Mouse (Mus musculus) ES-E14 (cell line): ENCODE measurements at regions not wholly inside any gene's neighbourhood (a gene's known extent, or its start where the extent isn't known, plus 50 kb on each side); places are given as distances from the start of the nearest gene placed in this dataset.

ENCODE experiments used
- DNase-seq: peaks from one replicate; pipeline ENCODE4 v3.0.0-alpha.2; 2013; ENCODE audit warnings: low read depth, low spot score
- H3K27ac ChIP-seq: 2 replicates; pipeline ENCODE4 v1.5.1; 2012; ENCODE audit warnings: low read depth, mild to moderate bottlenecking, low read length, moderate library complexity, mixed read lengths; ENCODE audit not compliant: poor library complexity, insufficient read depth, severe bottlenecking
- H3K36me3 ChIP-seq: 2 replicates; pipeline ENCODE4 v1.6.1; 2012; ENCODE audit warnings: mild to moderate bottlenecking, low read length, moderate library complexity, mixed read lengths; ENCODE audit not compliant: control insufficient read depth, poor library complexity, insufficient read depth, severe bottlenecking
- H3K4me1 ChIP-seq, 2 experiments: fragments of 150-350 bp in 1 of 2; sonication (generic) in 1 of 2; 2 replicates each; pipeline ENCODE4 v1.6.1; 2012; ENCODE audit warnings: low read length in 2 of 2, mild to moderate bottlenecking in 1 of 2, mixed read lengths in 1 of 2; ENCODE audit not compliant: control insufficient read depth in 2 of 2, insufficient read depth in 2 of 2, poor library complexity in 1 of 2
- H3K4me3 ChIP-seq, 2 experiments: fragments of 150-350 bp in 1 of 2; sonication (generic) in 1 of 2; 2 replicates each; pipeline ENCODE4 v1.5.1; 2012; ENCODE audit warnings: low read length in 2 of 2, low read depth in 1 of 2, mild to moderate bottlenecking in 1 of 2, mixed read lengths in 1 of 2; ENCODE audit not compliant: insufficient read depth in 1 of 2, poor library complexity in 1 of 2, severe bottlenecking in 1 of 2
- H3K9ac ChIP-seq: 2 replicates; pipeline ENCODE4 v1.6.1; 2012; ENCODE audit warnings: low read depth, mild to moderate bottlenecking, low read length, mixed read lengths; ENCODE audit not compliant: poor library complexity, insufficient read depth, severe bottlenecking
- H3K9me3 ChIP-seq: fragments of 150-350 bp; sonication (generic); 2 replicates; pipeline ENCODE4 v1.6.1; 2012; ENCODE audit warnings: low read depth, mild to moderate bottlenecking, low read length; ENCODE audit not compliant: control insufficient read depth, insufficient read depth
- CHD2 ChIP-seq: IDR thresholded peaks from 2 replicates; pipeline ENCODE4 v1.6.1; 2014; ENCODE audit warnings: mild to moderate bottlenecking, low read depth, low read length, inconsistent platforms
- HCFC1 ChIP-seq: IDR thresholded peaks from 2 replicates; pipeline ENCODE4 v1.6.1; 2012; ENCODE audit warnings: low read length, inconsistent platforms, borderline replicate concordance; ENCODE audit not compliant: insufficient read depth
- MAFK ChIP-seq: IDR thresholded peaks from 2 replicates; pipeline ENCODE4 v1.6.1; 2014; ENCODE audit warnings: mild to moderate bottlenecking, low read depth, low read length, inconsistent platforms; ENCODE audit not compliant: insufficient read depth
- ZC3H11A ChIP-seq: IDR thresholded peaks from 2 replicates; pipeline ENCODE4 v1.6.1; 2012; ENCODE audit warnings: low read depth, mild to moderate bottlenecking, inconsistent platforms, low read length, borderline replicate concordance
- ZNF384 ChIP-seq: IDR thresholded peaks from 2 replicates; pipeline ENCODE4 v1.6.1; 2012; ENCODE audit warnings: low read depth, low read length, inconsistent platforms
- in situ Hi-C, 2 experiments: fragments of 600-800 bp; cut with MboI; formaldehyde crosslinking; loops; one replicate each; pipeline ENCODE4 v1.15.1; 2025; ENCODE audit warnings: low sequenced_read_pairs in 2 of 2, inconsistent platforms in 1 of 2; ENCODE audit not compliant: unreplicated experiment in 2 of 2

DNA sequence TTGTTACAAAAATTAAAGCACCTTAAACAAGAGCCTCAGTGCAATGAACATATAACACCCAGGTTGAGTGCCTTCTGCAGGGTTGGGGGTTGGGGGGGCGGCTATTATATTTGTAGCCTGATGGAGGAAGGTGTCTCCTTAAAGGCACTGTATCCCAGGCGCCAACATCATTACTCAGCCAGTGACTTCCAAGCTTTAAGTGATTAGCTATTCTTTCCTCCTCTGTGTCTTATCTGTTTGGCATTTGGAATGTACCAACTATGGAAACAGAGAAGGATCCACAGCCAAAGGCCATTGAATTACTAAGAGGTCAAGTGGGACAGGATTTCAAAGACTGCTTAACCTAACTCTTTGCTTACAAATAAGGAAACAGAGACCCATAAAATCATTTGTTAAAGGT is 373.9 kb upstream of the Cd180 start:
- TF ChIP-seq CHD2: no peak
- TF ChIP-seq ZC3H11A: no peak
- TF ChIP-seq MAFK: no peak
- no peak for TF ChIP-seq ZNF384
- no peak for TF ChIP-seq HCFC1

DNA sequence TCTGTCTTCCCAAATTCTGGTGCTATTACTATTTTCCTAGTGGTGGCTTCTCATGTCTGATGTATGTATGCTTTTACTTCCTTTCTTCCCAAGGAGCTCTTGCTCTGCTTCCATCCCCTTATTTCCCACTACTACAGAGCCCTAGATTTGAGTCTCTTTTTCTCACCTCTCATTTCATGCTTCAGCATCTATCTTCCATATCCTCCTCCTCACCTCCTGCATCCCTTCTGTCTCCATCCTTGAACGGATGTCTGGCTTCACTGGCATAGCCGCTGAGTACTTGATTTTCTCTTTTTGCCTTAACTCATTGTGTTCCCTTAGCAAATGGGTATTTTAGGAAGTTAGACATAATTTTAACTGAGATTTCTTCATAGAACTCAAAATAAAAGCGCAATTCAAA is 369.5 kb upstream of the Cd180 start:
- TF ChIP-seq MAFK (no peak), ZC3H11A (no peak), CHD2 (no peak), HCFC1 (no peak), ZNF384 (no peak)
- H3K36me3 ChIP-seq: no peaks in the 10 kb centered on the region
- H3K27ac ChIP-seq: no peak overlapping the region
- in situ Hi-C loops: no loop called here
- H3K9ac ChIP-seq: no peak overlapping the region
- no peaks in the 10 kb centered on the region for H3K4me1 ChIP-seq
- H3K4me3 ChIP-seq: no peak overlapping the region
- H3K9me3 ChIP-seq: no peaks in the 10 kb centered on the region
- DNase-seq: no peak

More for the DNA sequence above, 373.9 kb upstream of the Cd180 start:
- Histone ChIP-seq H3K4me1 (no peaks in the 10 kb centered on the region), H3K36me3 (no peaks in the 10 kb centered on the region), H3K27ac (no peak overlapping the region), H3K4me3 (no peak overlapping the region), H3K9me3 (no peaks in the 10 kb centered on the region), H3K9ac (no peak overlapping the region)
- no peak for DNase-seq
- in situ Hi-C loops: no loop called here

DNA sequence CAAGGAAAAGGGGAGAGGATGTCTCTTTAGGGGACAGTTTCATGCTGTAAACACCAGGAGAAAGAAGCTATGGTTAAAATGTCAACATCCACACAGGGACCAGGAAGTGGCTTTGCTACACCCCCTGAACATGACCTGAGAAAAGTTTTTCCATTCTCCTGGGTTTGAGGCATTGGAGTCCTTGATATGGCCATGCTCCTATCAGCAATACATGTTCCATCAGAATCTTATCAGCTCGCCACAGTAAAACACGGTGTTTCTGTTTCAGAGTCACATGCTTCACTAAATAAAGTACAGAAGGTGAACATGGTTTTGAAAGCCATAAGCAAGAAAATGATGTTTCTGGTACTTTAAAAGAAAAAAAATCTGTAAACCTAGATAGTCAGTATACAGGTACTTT is 367.4 kb upstream of the Cd180 start:
- no peak for TF ChIP-seq MAFK
- TF ChIP-seq ZC3H11A: no peak
- no peak for TF ChIP-seq CHD2
- TF ChIP-seq ZNF384: no peak
- no peak for TF ChIP-seq HCFC1
- no peak for DNase-seq
- H3K9ac ChIP-seq: no peak overlapping the region
- in situ Hi-C loops: no loop called here
- no peak overlapping the region for H3K4me3 ChIP-seq
- H3K27ac ChIP-seq: no peak overlapping the region
- no peaks in the 10 kb centered on the region for H3K4me1 ChIP-seq
- H3K36me3 ChIP-seq: no peaks in the 10 kb centered on the region
- no peaks in the 10 kb centered on the region for H3K9me3 ChIP-seq

- in situ Hi-C loops: no loop called here
- no peak for DNase-seq
- TF ChIP-seq CHD2 (no peak), ZNF384 (no peak), ZC3H11A (no peak), MAFK (no peak), HCFC1 (no peak)
- no peaks in the 10 kb centered on the region for H3K9me3 ChIP-seq
- H3K27ac ChIP-seq: no peak overlapping the region
- H3K36me3 ChIP-seq: no peaks in the 10 kb centered on the region
- H3K4me1 ChIP-seq: no peaks in the 10 kb centered on the region
- no peak overlapping the region for H3K4me3 ChIP-seq
- H3K9ac ChIP-seq: no peak overlapping the region
Observed at GRCm38 (mm10) chr13:102326544-102326943, 366.8 kb upstream of the Cd180 start.

DNA sequence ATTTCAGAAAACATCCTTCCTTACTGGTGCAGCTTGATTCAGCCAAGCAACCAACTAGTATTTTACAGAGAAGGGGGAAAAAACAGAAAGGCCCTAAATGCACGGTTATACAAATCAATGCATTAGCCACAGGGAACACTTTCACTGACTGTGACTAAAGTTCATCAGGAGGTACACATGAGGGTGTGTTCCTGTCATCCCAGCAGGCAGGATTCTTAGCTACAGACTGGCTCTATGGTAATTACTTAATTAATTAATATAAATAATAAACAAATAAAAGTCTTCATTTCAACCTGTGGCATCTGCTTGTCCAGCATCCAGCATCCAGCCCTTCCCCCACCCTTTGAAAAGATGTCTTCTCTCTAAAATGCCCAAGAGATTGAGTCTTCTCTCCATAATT is 359.7 kb upstream of the Cd180 start:
- DNase-seq: no peak
- Histone ChIP-seq H3K9me3 (no peaks in the 10 kb centered on the region), H3K27ac (no peak overlapping the region), H3K4me1 (no peaks in the 10 kb centered on the region), H3K9ac (no peak overlapping the region), H3K4me3 (no peak overlapping the region), H3K36me3 (no peaks in the 10 kb centered on the region)
- in situ Hi-C loops: no loop called here
- TF ChIP-seq HCFC1: no peak
- no peak for TF ChIP-seq ZNF384
- no peak for TF ChIP-seq CHD2
- TF ChIP-seq MAFK: no peak
- no peak for TF ChIP-seq ZC3H11A
